8 mouse cellular contexts compared by ENCODE assay signal in the genomic region with DNA sequence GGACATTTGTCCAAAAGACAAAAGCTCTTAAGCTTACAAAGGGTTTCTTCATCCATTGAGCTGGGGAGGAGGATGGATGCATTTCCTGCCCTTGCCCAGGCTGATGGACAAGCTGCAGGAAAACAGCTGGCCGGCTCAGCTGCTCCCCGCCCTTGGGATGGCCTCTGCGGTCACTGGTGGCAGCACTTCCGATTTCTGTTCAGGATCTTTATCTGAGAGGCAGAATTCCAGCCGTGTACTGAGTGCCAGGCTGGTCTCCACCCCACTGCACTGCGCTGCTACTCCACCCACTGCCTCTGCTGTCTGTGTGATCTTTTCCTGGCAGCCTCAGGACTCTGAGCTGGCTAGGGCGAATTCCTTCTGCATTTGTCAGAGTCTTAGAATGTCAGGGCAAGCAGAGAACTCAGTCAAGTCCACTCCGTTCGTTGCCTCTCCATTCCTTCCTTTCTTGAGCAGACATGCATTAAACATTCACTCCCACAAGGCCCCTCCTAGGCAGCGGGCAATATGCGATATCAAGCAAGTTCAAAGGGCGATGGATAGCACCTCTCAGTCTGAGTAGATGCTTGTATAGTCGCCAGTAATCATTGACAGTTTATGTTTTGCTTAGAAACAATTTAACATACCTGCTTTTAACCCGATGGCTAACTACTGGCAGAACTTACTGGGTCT. TPM values are rescaled to one million over a fixed set of nuclear protein-coding genes. Genes with fewer than 3 reads are reported as not detected.
DNase-seq lines count a peak whose midpoint lies in the region; ATAC-seq and TF ChIP-seq lines count a peak whose summit lies in the region.

No protein-coding gene starts in this region.

- H3K27ac ChIP-seq in embryonic fibroblast, embryonic 13.5 days (ENCODE audit: insufficient read depth, low read length) = peak overlapping the region; percentile 83
- peak overlapping the region; percentile 76 for H3K27ac ChIP-seq in lung, embryonic 15.5 days

- ATAC-seq in lung, embryonic 15.5 days (ENCODE audit: borderline replicate concordance, extremely low read depth, low FRiP score, low TSS enrichment) = peak; percentile 91
- ATAC-seq in erythroid progenitor cell, adult 5-6 weeks (replicated peaks; ENCODE audit: low FRiP score, poor library complexity, severe bottlenecking) = no peak

- peaks cover 5% of the 10 kb centered on the region; the same call in 1 of the 2 replicates for H3K4me1 ChIP-seq in embryonic fibroblast, embryonic 13.5 days (ENCODE audit: control insufficient read depth, insufficient read depth, low read length)
- peaks cover 26% of the 10 kb centered on the region for H3K4me1 ChIP-seq in lung, embryonic 15.5 days

- no peak overlapping the region for H3K9ac ChIP-seq in lung, embryonic 15.5 days

- no peak for TF ChIP-seq CTCF in embryonic fibroblast, embryonic 13.5 days (IDR thresholded peaks at IDR 0.05; ENCODE audit: borderline replicate concordance, insufficient read depth, low read length)

- no peak for TF ChIP-seq POLR2A in embryonic fibroblast, embryonic 13.5 days (IDR thresholded peaks at IDR 0.05; ENCODE audit: low read depth, low read length)

- WGBS in lung, embryonic 15.5 days = 12% methylated on average over 14 of the region's 14 CpGs

- no peak overlapping the region for H3K4me3 ChIP-seq in embryonic fibroblast, embryonic 13.5 days (ENCODE audit: insufficient read depth, low read length)
- no peak overlapping the region for H3K4me3 ChIP-seq in lung, embryonic 15.5 days

- no peaks in the 10 kb centered on the region for H3K36me3 ChIP-seq in lung, embryonic 15.5 days

- no peaks in the 10 kb centered on the region for H3K27me3 ChIP-seq in lung, embryonic 15.5 days

- no peaks in the 10 kb centered on the region for H3K9me3 ChIP-seq in lung, embryonic 15.5 days

- peak overlapping the region; percentile 40 for H3K4me2 ChIP-seq in lung, embryonic 15.5 days

- DNase-seq in ovary, adult 18-20 months (ENCODE audit: low spot score) = peak; percentile 72
- no peak for DNase-seq in ovary, postnatal 10 days (ENCODE audit: low spot score)
- DNase-seq in heart, postnatal 4 days = peak; percentile 68
- DNase-seq in urinary bladder, postnatal 36 days (ENCODE audit: low spot score in 2 of 2) = peak; percentile 61 to 72
- no peak for DNase-seq in cerebellum, postnatal 36 days

RNA-seq across cellular contexts. Expression of gene Itgb6, which starts 33.4 kb away (rescaled TPM):
- polyA plus RNA-seq in embryonic fibroblast, embryonic 13.5 days (2011; ENCODE audit: insufficient read length, low read depth, missing spikeins) = not detected in 2 replicates
- 1 to 10 TPM; 5.8 to 6.0 TPM for total RNA-seq in heart, postnatal 4 days (2021)
- 6.4 and 7.3 TPM in 2 replicates for polyA plus RNA-seq in lung, embryonic 15.5 days (2015; fragmentation: Nextera tagmentation; extraction: Ambion mirVana)
- not detected in 2 replicates for total RNA-seq in erythroid progenitor cell, adult 5-6 weeks (2015; ENCODE audit: low replicate concordance)
- total RNA-seq in erythroid progenitor cell, adult 5-6 weeks (2017; ENCODE audit: low replicate concordance) = not detected in 2 replicates

Comparison
In these comparisons a context has a peak if more than half of its experiments do, and no peak if none do; other contexts are left out.
1. DNase-seq: peak in ovary, adult 18-20 months (single experiment), heart, postnatal 4 days (single experiment) and urinary bladder, postnatal 36 days (2 of 2); none in ovary, postnatal 10 days (single experiment) and cerebellum, postnatal 36 days (0 of 2).
2. RNA of gene Itgb6, which starts 33.4 kb away (total RNA-seq): 5.8 to 6.0 TPM in heart, postnatal 4 days; not detected in erythroid progenitor cell, adult 5-6 weeks; every median in the first group is over 4 times any median in the second.